In the genomic region with DNA sequence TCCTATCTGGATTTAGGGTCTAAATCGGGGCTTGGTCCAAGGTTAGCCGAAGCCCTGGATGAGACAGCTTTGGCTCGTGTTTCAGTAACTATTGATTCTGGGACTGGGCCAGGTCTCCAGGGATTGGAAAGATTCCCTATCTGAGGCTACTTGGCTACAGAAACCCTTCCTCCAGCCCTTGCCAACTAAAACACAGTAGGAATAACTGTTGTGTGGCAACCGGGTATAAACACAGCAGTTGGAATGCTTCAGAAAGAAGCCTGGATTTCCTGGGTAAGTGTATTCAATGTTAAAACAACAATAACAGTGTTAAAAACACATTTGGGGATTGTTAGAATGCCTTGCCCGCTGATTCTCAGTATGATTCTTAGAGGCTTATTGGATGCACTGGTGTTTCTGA, we compare ENCODE assay signal across 8 mouse cellular contexts.
DNase-seq lines count a peak whose midpoint lies in the region; ATAC-seq and TF ChIP-seq lines count a peak whose summit lies in the region.

No protein-coding gene starts in this region.

- H3K4me1 ChIP-seq in embryonic facial prominence, embryonic 11.5 days (ENCODE audit: control insufficient read depth, insufficient read depth, low read length): no peaks in the 10 kb centered on the region
- peaks cover 7% of the 10 kb centered on the region for H3K4me1 ChIP-seq in embryonic facial prominence, embryonic 10.5 days
- H3K4me1 ChIP-seq in heart, postnatal 0 days (ENCODE audit: control insufficient read depth, insufficient read depth): no peaks in the 10 kb centered on the region
- no peaks in the 10 kb centered on the region for H3K4me1 ChIP-seq in thymus, adult 2 months (replicated peaks; ENCODE audit: control insufficient read depth, insufficient read depth, low read length)

- no peaks in the 10 kb centered on the region for H3K27me3 ChIP-seq in embryonic facial prominence, embryonic 11.5 days (ENCODE audit: control insufficient read depth, insufficient read depth, low read length)
- no peaks in the 10 kb centered on the region for H3K27me3 ChIP-seq in embryonic facial prominence, embryonic 10.5 days (replicated peaks; ENCODE audit: low read depth, poor library complexity, severe bottlenecking)
- H3K27me3 ChIP-seq in heart, postnatal 0 days (ENCODE audit: control insufficient read depth, insufficient read depth, low read length): no peaks in the 10 kb centered on the region
- no peaks in the 10 kb centered on the region for H3K27me3 ChIP-seq in thymus, adult 2 months (ENCODE audit: control insufficient read depth, insufficient read depth, low read length)

- ATAC-seq in embryonic facial prominence, embryonic 11.5 days (replicated peaks; ENCODE audit: insufficient number of reproducible peaks, low FRiP score, low TSS enrichment, low read depth): no peak
- peak; percentile 74 for ATAC-seq in heart, postnatal 0 days (ENCODE audit: insufficient read depth, low read depth)

- H3K9ac ChIP-seq in embryonic facial prominence, embryonic 11.5 days (replicated peaks; ENCODE audit: low read length): no peak overlapping the region
- no peak overlapping the region for H3K9ac ChIP-seq in heart, postnatal 0 days (replicated peaks; ENCODE audit: low read depth, low read length)

- no peak overlapping the region for H3K4me3 ChIP-seq in embryonic facial prominence, embryonic 11.5 days (ENCODE audit: low read depth, low read length)
- no peak overlapping the region for H3K4me3 ChIP-seq in embryonic facial prominence, embryonic 10.5 days
- no peak overlapping the region for H3K4me3 ChIP-seq in heart, postnatal 0 days (ENCODE audit: low read depth, low read length)
- H3K4me3 ChIP-seq in layer of hippocampus, adult 2 months: no peak overlapping the region
- H3K4me3 ChIP-seq in thymus, adult 2 months (ENCODE audit: control insufficient read depth, insufficient read depth, low read length): no peak overlapping the region

- peak; percentile 56 for DNase-seq in embryonic facial prominence, embryonic 11.5 days (ENCODE audit: low spot score)
- DNase-seq in embryonic facial prominence, embryonic 10.5 days (ENCODE audit: low spot score): no peak
- peak; percentile 40 for DNase-seq in urinary bladder, postnatal 14 days (ENCODE audit: low spot score)
- DNase-seq in urinary bladder, postnatal 10 days (ENCODE audit: low spot score): no peak
- peak; percentile 76 for DNase-seq in heart, postnatal 0 days (ENCODE audit: low spot score)
- peak; percentile 11 to 16 for DNase-seq in layer of hippocampus, adult 2 months (ENCODE audit: low spot score in 2 of 2)
- DNase-seq in thymus, adult 2 months: no peak
- DNase-seq in embryo, embryonic 9.5 days (ENCODE audit: extremely low spot score): no peak

- no peak overlapping the region for H3K4me2 ChIP-seq in embryonic facial prominence, embryonic 11.5 days (ENCODE audit: low read depth, low read length)
- no peak overlapping the region for H3K4me2 ChIP-seq in heart, postnatal 0 days (ENCODE audit: low read depth, low read length)

- 47% methylated on average over 5 of the region's 5 CpGs for WGBS in embryonic facial prominence, embryonic 11.5 days
- WGBS in embryonic facial prominence, embryonic 10.5 days: 58% methylated on average over 5 of the region's 5 CpGs
- 38% methylated on average over 5 of the region's 5 CpGs for WGBS in heart, postnatal 0 days
- 91% methylated on average over 5 of the region's 5 CpGs for WGBS in thymus, adult 2 months

- H3K9me3 ChIP-seq in embryonic facial prominence, embryonic 11.5 days (replicated peaks; ENCODE audit: control insufficient read depth, low read length): no peaks in the 10 kb centered on the region
- no peaks in the 10 kb centered on the region for H3K9me3 ChIP-seq in embryonic facial prominence, embryonic 10.5 days
- H3K9me3 ChIP-seq in heart, postnatal 0 days (replicated peaks; ENCODE audit: control insufficient read depth, low read length): no peaks in the 10 kb centered on the region

- TF ChIP-seq EP300 in heart, postnatal 0 days (IDR thresholded peaks at IDR 0.05; ENCODE audit: low read depth): peak; percentile 64

- no peak overlapping the region for H3K27ac ChIP-seq in embryonic facial prominence, embryonic 11.5 days (replicated peaks; ENCODE audit: low read depth, low read length)
- H3K27ac ChIP-seq in embryonic facial prominence, embryonic 10.5 days (replicated peaks): no peak overlapping the region
- peak overlapping the region; percentile 17 for H3K27ac ChIP-seq in heart, postnatal 0 days (ENCODE audit: low read depth)
- no peak overlapping the region for H3K27ac ChIP-seq in layer of hippocampus, adult 2 months
- no peak overlapping the region for H3K27ac ChIP-seq in thymus, adult 2 months (ENCODE audit: control insufficient read depth, insufficient read depth, low read length)

- no peaks in the 10 kb centered on the region for H3K36me3 ChIP-seq in embryonic facial prominence, embryonic 11.5 days (replicated peaks; ENCODE audit: control insufficient read depth, insufficient read depth, low read depth, low read length)
- no peaks in the 10 kb centered on the region for H3K36me3 ChIP-seq in embryonic facial prominence, embryonic 10.5 days (replicated peaks)
- H3K36me3 ChIP-seq in heart, postnatal 0 days (replicated peaks; ENCODE audit: control insufficient read depth, insufficient read depth, low read length): no peaks in the 10 kb centered on the region
- H3K36me3 ChIP-seq in thymus, adult 2 months (ENCODE audit: control insufficient read depth, insufficient read depth, low read length): no peaks in the 10 kb centered on the region

- TF ChIP-seq POLR2A in thymus, adult 2 months (IDR thresholded peaks at IDR 0.05; ENCODE audit: control insufficient read depth, extremely low read depth, insufficient read depth, low read length, poor library complexity): no peak

- no peak for TF ChIP-seq CTCF in heart, postnatal 0 days (IDR thresholded peaks at IDR 0.05; ENCODE audit: low read depth)
- no peak for TF ChIP-seq CTCF in layer of hippocampus, adult 2 months (conservative IDR thresholded peaks at IDR 0.05)
- no peak for TF ChIP-seq CTCF in thymus, adult 2 months (IDR thresholded peaks at IDR 0.05; ENCODE audit: borderline replicate concordance, control insufficient read depth, extremely low read depth, insufficient read depth, low read length, poor library complexity)

Comparison
In these comparisons a context has a peak if more than half of its experiments do, and no peak if none do; other contexts are left out.
1. DNase-seq: peak in embryonic facial prominence, embryonic 11.5 days (single experiment), urinary bladder, postnatal 14 days (single experiment), heart, postnatal 0 days (single experiment) and layer of hippocampus, adult 2 months (2 of 2); none in embryonic facial prominence, embryonic 10.5 days (single experiment), urinary bladder, postnatal 10 days (single experiment), thymus, adult 2 months (single experiment) and embryo, embryonic 9.5 days (single experiment).